Mouse (Mus musculus): ENCODE data around the gene Ctss.

GRCm38 (mm10) chr3:95601287-95601686 lies 74.7 kb downstream of the Ctss start:
- TF ChIP-seq CTCF (IDR thresholded peaks at IDR 0.05; ENCODE audit: insufficient read depth, low read length) (no peak), POLR2A (IDR thresholded peaks at IDR 0.05; ENCODE audit: borderline replicate concordance, extremely low read depth, low read depth, low read length) (no peak)

All from lung, adult 2 months (tissue).